Mouse (Mus musculus): ENCODE measurements around the gene Nek7. TPM values are rescaled to one million over a fixed set of nuclear protein-coding genes. Genes with fewer than 3 reads are reported as not detected.

The Nek7 gene
- polyA plus RNA-seq, 1 experiment from 2014 or later = 44.7 TPM

- no peak overlapping the region for H3K4me3 ChIP-seq (ENCODE audit: low read depth, low read length)
- no peak overlapping the region for H3K27ac ChIP-seq (ENCODE audit: low read length)
- no peak for ATAC-seq (ENCODE audit: insufficient number of reproducible peaks, insufficient read depth, low FRiP score, low read depth)
- no peaks in the 10 kb centered on the region for H3K27me3 ChIP-seq (ENCODE audit: control insufficient read depth, insufficient read depth, low read length)
- no peaks in the 10 kb centered on the region for H3K9me3 ChIP-seq (ENCODE audit: control insufficient read depth, low read depth, low read length)
- H3K9ac ChIP-seq (replicated peaks; ENCODE audit: low read depth, low read length) = no peak overlapping the region
- no peak overlapping the region for H3K4me2 ChIP-seq (replicated peaks; ENCODE audit: low read depth, low read length)
- 74% methylated on average over 3 of the region's 3 CpGs for WGBS
- H3K4me1 ChIP-seq (ENCODE audit: control insufficient read depth, insufficient read depth, low read length) = no peaks in the 10 kb centered on the region
- no peaks in the 10 kb centered on the region for H3K36me3 ChIP-seq (ENCODE audit: control insufficient read depth, insufficient read depth, low read length)
These were observed 8.5 kb upstream of the Nek7 start for GRCm38 (mm10) chr1:138628486-138628885.

GRCm38 (mm10) chr1:138627804-138628203 is 7.9 kb upstream of the Nek7 start:
- no peaks in the 10 kb centered on the region for H3K9me3 ChIP-seq (ENCODE audit: control insufficient read depth, low read depth, low read length)
- no peaks in the 10 kb centered on the region for H3K36me3 ChIP-seq (ENCODE audit: control insufficient read depth, insufficient read depth, low read length)
- no peak overlapping the region for H3K4me2 ChIP-seq (replicated peaks; ENCODE audit: low read depth, low read length)
- H3K4me1 ChIP-seq (ENCODE audit: control insufficient read depth, insufficient read depth, low read length) = no peaks in the 10 kb centered on the region
- WGBS = 82% methylated on average over 3 of the region's 3 CpGs
- H3K27me3 ChIP-seq (ENCODE audit: control insufficient read depth, insufficient read depth, low read length) = no peaks in the 10 kb centered on the region
- H3K4me3 ChIP-seq (ENCODE audit: low read depth, low read length) = no peak overlapping the region
- no peak overlapping the region for H3K9ac ChIP-seq (replicated peaks; ENCODE audit: low read depth, low read length)
- no peak for ATAC-seq (ENCODE audit: insufficient number of reproducible peaks, insufficient read depth, low FRiP score, low read depth)
- H3K27ac ChIP-seq (ENCODE audit: low read length) = no peak overlapping the region

GRCm38 (mm10) chr1:138626288-138626687 is 6.3 kb upstream of the Nek7 start:
- no peaks in the 10 kb centered on the region for H3K9me3 ChIP-seq (ENCODE audit: control insufficient read depth, low read depth, low read length)
- no peak for ATAC-seq (ENCODE audit: insufficient number of reproducible peaks, insufficient read depth, low FRiP score, low read depth)
- no peak overlapping the region for H3K27ac ChIP-seq (ENCODE audit: low read length)
- H3K36me3 ChIP-seq (ENCODE audit: control insufficient read depth, insufficient read depth, low read length) = no peaks in the 10 kb centered on the region
- no peak overlapping the region for H3K4me2 ChIP-seq (replicated peaks; ENCODE audit: low read depth, low read length)
- no peaks in the 10 kb centered on the region for H3K4me1 ChIP-seq (ENCODE audit: control insufficient read depth, insufficient read depth, low read length)
- no peak overlapping the region for H3K4me3 ChIP-seq (ENCODE audit: low read depth, low read length)
- 79% methylated on average over 3 of the region's 3 CpGs for WGBS
- no peak overlapping the region for H3K9ac ChIP-seq (replicated peaks; ENCODE audit: low read depth, low read length)
- no peaks in the 10 kb centered on the region for H3K27me3 ChIP-seq (ENCODE audit: control insufficient read depth, insufficient read depth, low read length)

GRCm38 (mm10) chr1:138623870-138624269 is 3.9 kb upstream of the Nek7 start:
- no peak overlapping the region for H3K9ac ChIP-seq (replicated peaks; ENCODE audit: low read depth, low read length)
- H3K4me2 ChIP-seq (replicated peaks; ENCODE audit: low read depth, low read length) = no peak overlapping the region
- H3K4me3 ChIP-seq (ENCODE audit: low read depth, low read length) = no peak overlapping the region
- no peak overlapping the region for H3K27ac ChIP-seq (ENCODE audit: low read length)
- no peaks in the 10 kb centered on the region for H3K9me3 ChIP-seq (ENCODE audit: control insufficient read depth, low read depth, low read length)
- H3K36me3 ChIP-seq (ENCODE audit: control insufficient read depth, insufficient read depth, low read length) = no peaks in the 10 kb centered on the region
- H3K27me3 ChIP-seq (ENCODE audit: control insufficient read depth, insufficient read depth, low read length) = no peaks in the 10 kb centered on the region
- WGBS = 67% methylated on average over 1 of the region's 1 CpGs
- no peaks in the 10 kb centered on the region for H3K4me1 ChIP-seq (ENCODE audit: control insufficient read depth, insufficient read depth, low read length)
- ATAC-seq (ENCODE audit: insufficient number of reproducible peaks, insufficient read depth, low FRiP score, low read depth) = no peak

- no peak for ATAC-seq (ENCODE audit: insufficient number of reproducible peaks, insufficient read depth, low FRiP score, low read depth)
- Histone ChIP-seq H3K4me3 (ENCODE audit: low read depth, low read length) (no peak overlapping the region), H3K4me1 (ENCODE audit: control insufficient read depth, insufficient read depth, low read length) (no peaks in the 10 kb centered on the region), H3K27ac (ENCODE audit: low read length) (no peak overlapping the region), H3K9ac (replicated peaks; ENCODE audit: low read depth, low read length) (no peak overlapping the region), H3K36me3 (ENCODE audit: control insufficient read depth, insufficient read depth, low read length) (no peaks in the 10 kb centered on the region), H3K27me3 (ENCODE audit: control insufficient read depth, insufficient read depth, low read length) (no peaks in the 10 kb centered on the region), H3K9me3 (ENCODE audit: control insufficient read depth, low read depth, low read length) (no peaks in the 10 kb centered on the region), H3K4me2 (replicated peaks; ENCODE audit: low read depth, low read length) (no peak overlapping the region)
- whole genome bisulfite sequencing = 80% methylated on average over 5 of the region's 5 CpGs
These were observed 2.9 kb upstream of the Nek7 start for GRCm38 (mm10) chr1:138622831-138623230.

- H3K27me3 ChIP-seq (ENCODE audit: control insufficient read depth, insufficient read depth, low read length) = no peaks in the 10 kb centered on the region
- no peaks in the 10 kb centered on the region for H3K36me3 ChIP-seq (ENCODE audit: control insufficient read depth, insufficient read depth, low read length)
- H3K4me2 ChIP-seq (replicated peaks; ENCODE audit: low read depth, low read length) = no peak overlapping the region
- no peak overlapping the region for H3K9ac ChIP-seq (replicated peaks; ENCODE audit: low read depth, low read length)
- no peaks in the 10 kb centered on the region for H3K4me1 ChIP-seq (ENCODE audit: control insufficient read depth, insufficient read depth, low read length)
- 63% methylated on average over 3 of the region's 3 CpGs for WGBS
- no peak overlapping the region for H3K4me3 ChIP-seq (ENCODE audit: low read depth, low read length)
- H3K9me3 ChIP-seq (ENCODE audit: control insufficient read depth, low read depth, low read length) = no peaks in the 10 kb centered on the region
- no peak overlapping the region for H3K27ac ChIP-seq (ENCODE audit: low read length)
- ATAC-seq (ENCODE audit: insufficient number of reproducible peaks, insufficient read depth, low FRiP score, low read depth) = no peak
These were observed 2.5 kb upstream of the Nek7 start for GRCm38 (mm10) chr1:138622431-138622830.

GRCm38 (mm10) chr1:138619114-138619971 is 598 bp downstream of the Nek7 start:
- under 1% methylated on average over 83 of the region's 83 CpGs for WGBS
- H3K4me1 ChIP-seq (ENCODE audit: control insufficient read depth, insufficient read depth, low read length) = 0 out of 2 replicates have a peak, but pooled peaks cover 2% of the 10 kb centered on the region
- no peaks in the 10 kb centered on the region for H3K36me3 ChIP-seq (ENCODE audit: control insufficient read depth, insufficient read depth, low read length)
- H3K4me2 ChIP-seq (replicated peaks; ENCODE audit: low read depth, low read length) = peak overlapping the region; percentile 68
- H3K27me3 ChIP-seq (ENCODE audit: control insufficient read depth, insufficient read depth, low read length) = no peaks in the 10 kb centered on the region
- H3K27ac ChIP-seq (ENCODE audit: low read length) = peak overlapping the region; percentile 98
- no peaks in the 10 kb centered on the region for H3K9me3 ChIP-seq (ENCODE audit: control insufficient read depth, low read depth, low read length)
- peak overlapping the region; percentile 80 for H3K9ac ChIP-seq (replicated peaks; ENCODE audit: low read depth, low read length)
- peak overlapping the region; percentile 95 for H3K4me3 ChIP-seq (ENCODE audit: low read depth, low read length)
- ATAC-seq (ENCODE audit: insufficient number of reproducible peaks, insufficient read depth, low FRiP score, low read depth) = peak; percentile 95

GRCm38 (mm10) chr1:138618012-138618354 is 2.0 kb downstream of the Nek7 start:
- under 1% methylated on average over 11 of the region's 11 CpGs for WGBS
- Histone ChIP-seq H3K36me3 (ENCODE audit: control insufficient read depth, insufficient read depth, low read length) (no peaks in the 10 kb centered on the region), H3K9me3 (ENCODE audit: control insufficient read depth, low read depth, low read length) (no peaks in the 10 kb centered on the region), H3K9ac (replicated peaks; ENCODE audit: low read depth, low read length) (peak overlapping the region; percentile 12; the same call in 1 of the 2 replicates), H3K4me2 (replicated peaks; ENCODE audit: low read depth, low read length) (peak overlapping the region; percentile 68), H3K27ac (ENCODE audit: low read length) (peak overlapping the region; percentile 67; the same call in 1 of the 2 replicates), H3K4me1 (ENCODE audit: control insufficient read depth, insufficient read depth, low read length) (0 out of 2 replicates have a peak, but pooled peaks cover 2% of the 10 kb centered on the region), H3K4me3 (ENCODE audit: low read depth, low read length) (peak overlapping the region; percentile 95), H3K27me3 (ENCODE audit: control insufficient read depth, insufficient read depth, low read length) (no peaks in the 10 kb centered on the region)
- peak; percentile 87 for ATAC-seq (ENCODE audit: insufficient number of reproducible peaks, insufficient read depth, low FRiP score, low read depth)
